Mouse (Mus musculus) ovary, adult 10 weeks (tissue): ENCODE measurements around the gene Cyp27a1. TPM values are rescaled to one million over a fixed set of nuclear protein-coding genes. Genes with fewer than 3 reads are reported as not detected.

Experiments
- polyA plus RNA-seq: library from polyadenylated mRNA; stranded (reverse); fragments of 350-450 nt; fragmentation: Illumina TruSeq; extraction: RNeasy Lipid Tissue Mini Kit (QIAGEN cat#74804); gene quantifications from one replicate; pipeline ENCODE4 v1.2.3, GENCODE M21; 2014

The Cyp27a1 gene
- polyA plus RNA-seq = 2.5 TPM

GRCm38 (mm10) chr1:74713099-74713858 lies at the start of gene Cyp27a1:
TSS of gene Cyp27a1 (plus strand) at chr1:74713574.

GRCm38 (mm10) chr1:74748643-74749271 lies 35.4 kb downstream of the Cyp27a1 start, which contains the start of gene Prkag3:
TSS of gene Prkag3 (minus strand) at chr1:74749221.

GRCm38 (mm10) chr1:74771845-74771930 lies 58.3 kb downstream of the Cyp27a1 start, which contains the start of gene Wnt6:
TSS of gene Wnt6 (plus strand) at chr1:74771892.

Other genes starting within 250 kb of the Cyp27a1 start
- gene Cnot9, start 207.5 kb upstream of the Cyp27a1 start, polyA plus RNA-seq = 40.9 TPM
- gene Plcd4, start 170.7 kb upstream of the Cyp27a1 start, polyA plus RNA-seq = not detected
- 46.6 TPM for gene Usp37, start 169.3 kb upstream of the Cyp27a1 start, polyA plus RNA-seq
- gene Zfp142, start 125.3 kb upstream of the Cyp27a1 start, polyA plus RNA-seq = 7.6 TPM
- 4.4 TPM for gene Bcs1l, start 125.3 kb upstream of the Cyp27a1 start, polyA plus RNA-seq
- gene Rnf25, start 112.2 kb upstream of the Cyp27a1 start, polyA plus RNA-seq = 14.6 TPM
- gene Stk36, start 112.1 kb upstream of the Cyp27a1 start, polyA plus RNA-seq = 4.6 TPM
- 39.3 TPM for gene Ttll4, start 51.8 kb upstream of the Cyp27a1 start, polyA plus RNA-seq
- not detected for gene Prkag3, start 35.6 kb downstream of the Cyp27a1 start, polyA plus RNA-seq
- gene Wnt6, start 58.3 kb downstream of the Cyp27a1 start, polyA plus RNA-seq = 4.9 TPM
- not detected for gene Wnt10a, start 77.9 kb downstream of the Cyp27a1 start, polyA plus RNA-seq
- not detected for gene Cdk5r2, start 141.4 kb downstream of the Cyp27a1 start, polyA plus RNA-seq
- gene Fev, start 171.8 kb downstream of the Cyp27a1 start, polyA plus RNA-seq = not detected
- gene Cryba2, start 179.6 kb downstream of the Cyp27a1 start, polyA plus RNA-seq = not detected
- 0.91 TPM for gene Cfap65, start 222.0 kb downstream of the Cyp27a1 start, polyA plus RNA-seq
- gene Ihh, start 238.1 kb downstream of the Cyp27a1 start, polyA plus RNA-seq = 0.88 TPM